In the genomic region with DNA sequence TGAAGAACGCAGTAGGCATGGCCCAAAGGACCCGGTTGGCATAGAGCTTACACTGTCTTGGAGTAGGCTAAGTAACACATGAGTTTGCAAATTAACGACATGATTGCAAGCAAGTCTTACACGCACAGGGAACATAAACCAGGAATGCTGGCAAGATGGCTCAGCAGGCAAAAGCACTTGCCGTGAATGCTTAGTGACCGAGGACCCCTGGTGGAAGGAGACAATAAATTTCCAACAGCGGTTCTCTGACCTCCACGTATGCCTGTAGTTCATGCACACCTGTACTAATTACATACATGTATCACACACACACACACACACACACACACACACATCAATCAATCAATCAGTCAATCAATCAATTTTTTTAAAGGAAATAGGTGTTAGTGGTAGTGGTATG, we compare ENCODE assay signal across 10 mouse cellular contexts. TPM values are rescaled to one million over a fixed set of nuclear protein-coding genes. Genes with fewer than 3 reads are reported as not detected.
DNase-seq lines count a peak whose midpoint lies in the region; ATAC-seq lines count a peak whose summit lies in the region.
"Had no signal": no experiment of that assay in that cellular context is flagged by ENCODE, and none has a peak within 500 bp of the region (broad histone marks: within the 10 kb centered on the region; RNA-seq: fewer than 3 reads in every experiment).

No protein-coding gene starts in this region.

- H3K4me3 ChIP-seq in liver, embryonic 11.5 days (ENCODE audit: low read depth, low read length) = no peak overlapping the region

- DNase-seq in adrenal gland, postnatal 36 days = peak; percentile 17 to 35
- no peak for DNase-seq in adrenal gland, adult 8-10 months
- DNase-seq in liver = peak; percentile 30
- no peak for DNase-seq in liver, embryonic 11.5 days (ENCODE audit: low spot score)
- DNase-seq in adipocyte (ENCODE audit: low spot score) = peak; percentile 32
- peak; percentile 1 for DNase-seq in lung, postnatal 14 days
- no peak for DNase-seq in cerebellum, adult 9-11 months
- DNase-seq in B cell, adult 2 months = no peak

- H3K9ac ChIP-seq in liver, embryonic 11.5 days (ENCODE audit: low read depth, low read length) = no peak overlapping the region

- H3K9me3 ChIP-seq in liver, embryonic 11.5 days (ENCODE audit: control insufficient read depth, low read length) = no peaks in the 10 kb centered on the region

- 59% methylated on average over 8 of the region's 8 CpGs for WGBS in liver, embryonic 11.5 days

- no peaks in the 10 kb centered on the region for H3K27me3 ChIP-seq in liver, embryonic 11.5 days (replicated peaks; ENCODE audit: control insufficient read depth, insufficient read depth, low read length)

- H3K4me1 ChIP-seq in liver, embryonic 11.5 days (replicated peaks; ENCODE audit: control insufficient read depth, insufficient read depth, low read length) = no peaks in the 10 kb centered on the region

- H3K4me2 ChIP-seq in liver, embryonic 11.5 days = no peak overlapping the region

- ATAC-seq in liver, embryonic 11.5 days (replicated peaks; ENCODE audit: low FRiP score) = no peak

- no peak overlapping the region for H3K27ac ChIP-seq in liver, embryonic 11.5 days (ENCODE audit: low read depth, low read length)

- H3K36me3 ChIP-seq in liver, embryonic 11.5 days (ENCODE audit: control insufficient read depth, insufficient read depth, low read length) = no peaks in the 10 kb centered on the region

RNA-seq across cellular contexts. Expression of gene Alg11, which starts 31.0 kb away (rescaled TPM):
- 10 to 100 TPM; 40.6 to 43.2 TPM for total RNA-seq in adrenal gland, postnatal 36 days (2021)
- total RNA-seq in adrenal gland, adult 8-10 months (2022) = 10 to 100 TPM; 34.4 to 53.6 (median 35.9) TPM
- 22.0 and 29.8 TPM in 2 replicates for polyA plus RNA-seq in liver, embryonic 11.5 days (2014; fragmentation: Nextera tagmentation; extraction: Ambion mirVana)

RNA-seq across cellular contexts. Expression of gene Atp7b, which starts 31.5 kb away (rescaled TPM):
- 1 to 10 TPM in 1 of 2 experiments, under 1 TPM in 1; 0.76 to 1.4 TPM for total RNA-seq in adrenal gland, postnatal 36 days (2021)
- total RNA-seq in adrenal gland, adult 8-10 months (2022) = 1 to 10 TPM in 3 of 4 experiments, under 1 TPM in 1; 0.96 to 3.2 (median 1.6) TPM
- polyA plus RNA-seq in liver, embryonic 11.5 days (2014; fragmentation: Nextera tagmentation; extraction: Ambion mirVana) = 24.6 and 25.1 TPM in 2 replicates

RNA-seq across cellular contexts. Expression of gene Nek5, which starts 33.3 kb away (rescaled TPM):
- 1 to 10 TPM; 5.9 to 7.4 TPM for total RNA-seq in adrenal gland, postnatal 36 days (2021)
- total RNA-seq in adrenal gland, adult 8-10 months (2022) = 10 to 100 TPM in 2 of 4 experiments, 1 to 10 TPM in 2; 4.6 to 29.9 (median 14.7) TPM
- polyA plus RNA-seq in liver, embryonic 11.5 days (2014; fragmentation: Nextera tagmentation; extraction: Ambion mirVana) = not detected in 2 replicates
- total RNA-seq: heart, postnatal 10 days had no signal
- polyA plus RNA-seq: spleen, adult 2 months had no signal

Comparison
In these comparisons a context has a peak if more than half of its experiments do, and no peak if none do; other contexts are left out.
1. DNase-seq: peak in adrenal gland, postnatal 36 days (2 of 2), liver (single experiment), adipocyte (single experiment) and lung, postnatal 14 days (single experiment); none in adrenal gland, adult 8-10 months (single experiment), liver, embryonic 11.5 days (single experiment), cerebellum, adult 9-11 months (single experiment) and B cell, adult 2 months (0 of 2).